Mouse (Mus musculus) forebrain, embryonic 15.5 days (tissue): ENCODE results near the gene 1190002N15Rik. TPM values are rescaled to one million over a fixed set of nuclear protein-coding genes. Genes with fewer than 3 reads are reported as not detected.

Source experiments
- ATAC-seq: fragments of 200-750 bp; cut with Nextera tagmentation; replicated peaks from 2 replicates; pipeline ENCODE4 v1.8.0; 2017; ENCODE audit warnings: mild to moderate bottlenecking, moderate TSS enrichment, moderate library complexity
- H3K27ac ChIP-seq: fragments of 300-500 bp; sonication (generic); replicated peaks from 2 replicates; pipeline ENCODE4 v1.5.1; 2015; ENCODE audit warnings: mild to moderate bottlenecking, inconsistent platforms
- H3K27me3 ChIP-seq: fragments of 300-500 bp; sonication (generic); 2 replicates; pipeline ENCODE4 v1.6.1; 2015; ENCODE audit warnings: inconsistent platforms
- H3K36me3 ChIP-seq: fragments of 300-500 bp; sonication (generic); 2 replicates; pipeline ENCODE4 v1.6.1; 2015; ENCODE audit warnings: mild to moderate bottlenecking, inconsistent platforms
- H3K4me1 ChIP-seq: fragments of 300-500 bp; sonication (generic); 2 replicates; pipeline ENCODE4 v1.6.1; 2015; ENCODE audit warnings: inconsistent platforms
- H3K4me2 ChIP-seq: fragments of 300-500 bp; sonication (generic); replicated peaks from 2 replicates; pipeline ENCODE4 v1.6.1; 2015; ENCODE audit warnings: mild to moderate bottlenecking, inconsistent platforms
- H3K4me3 ChIP-seq: fragments of 300-500 bp; sonication (generic); 2 replicates; pipeline ENCODE4 v1.5.1; 2015; ENCODE audit warnings: mild to moderate bottlenecking, inconsistent platforms
- H3K9ac ChIP-seq: fragments of 300-500 bp; sonication (generic); replicated peaks from 2 replicates; pipeline ENCODE4 v1.6.1; 2015; ENCODE audit warnings: mild to moderate bottlenecking, inconsistent platforms
- H3K9me3 ChIP-seq: fragments of 300-500 bp; sonication (generic); 2 replicates; pipeline ENCODE4 v1.6.1; 2016; ENCODE audit warnings: inconsistent platforms
- WGBS: fragments of 180-500 bp; shearing (Covaris S2); methylation state at CpG from one replicate; pipeline ENCODE4 v1.1.7; 2015; ENCODE audit warnings: mixed read lengths; 5-methylcytosine and 5-hydroxymethylcytosine counted together
- polyA plus RNA-seq: library from polyadenylated mRNA; unstranded; fragments of >200 nt; fragmentation: Nextera tagmentation; extraction: Ambion mirVana; gene quantifications from 2 replicates; pipeline ENCODE4 v1.2.1, GENCODE M21; 2015

Gene 1190002N15Rik
- polyA plus RNA-seq, 1 experiment from 2014 or later, result 8.3 TPM

- Histone ChIP-seq H3K27ac (no peak overlapping the region), H3K9me3 (no peaks in the 10 kb centered on the region), H3K27me3 (no peaks in the 10 kb centered on the region), H3K4me2 (no peak overlapping the region), H3K4me1 (peaks cover 27% of the 10 kb centered on the region), H3K36me3 (no peaks in the 10 kb centered on the region), H3K4me3 (no peak overlapping the region), H3K9ac (no peak overlapping the region)
- 57% methylated on average over 10 of the region's 10 CpGs for WGBS
- ATAC-seq, result no peak
These were observed 2.6 kb upstream of the 1190002N15Rik start for GRCm38 (mm10) chr9:94540343-94541095.

GRCm38 (mm10) chr9:94539346-94539865 lies 1.5 kb upstream of the 1190002N15Rik start:
- no peak overlapping the region for H3K27ac ChIP-seq
- H3K36me3 ChIP-seq, result no peaks in the 10 kb centered on the region
- H3K4me2 ChIP-seq, result peak overlapping the region; percentile 94
- WGBS, result 22% methylated on average over 8 of the region's 8 CpGs
- H3K27me3 ChIP-seq, result no peaks in the 10 kb centered on the region
- peak overlapping the region; percentile 94 for H3K4me3 ChIP-seq
- H3K9me3 ChIP-seq, result no peaks in the 10 kb centered on the region
- H3K4me1 ChIP-seq, result peaks cover 34% of the 10 kb centered on the region
- 0 out of 2 replicates have a peak overlapping the region, but pooled peaks have one; percentile 14 for H3K9ac ChIP-seq
- no peak for ATAC-seq

GRCm38 (mm10) chr9:94538823-94539143 lies 902 bp upstream of the 1190002N15Rik start:
- under 1% methylated on average over 22 of the region's 22 CpGs for WGBS
- peak overlapping the region; percentile 94 for H3K4me2 ChIP-seq
- peaks cover 40% of the 10 kb centered on the region for H3K4me1 ChIP-seq
- ATAC-seq, result no peak
- H3K27me3 ChIP-seq, result no peaks in the 10 kb centered on the region
- no peaks in the 10 kb centered on the region for H3K9me3 ChIP-seq
- no peaks in the 10 kb centered on the region for H3K36me3 ChIP-seq
- peak overlapping the region; percentile 94 for H3K4me3 ChIP-seq
- peak overlapping the region; percentile 59 for H3K9ac ChIP-seq
- peak overlapping the region; percentile 97 for H3K27ac ChIP-seq

- no peaks in the 10 kb centered on the region for H3K9me3 ChIP-seq
- WGBS, result under 1% methylated on average over 103 of the region's 103 CpGs
- peak overlapping the region; percentile 94 for H3K4me3 ChIP-seq
- H3K4me2 ChIP-seq, result peak overlapping the region; percentile 94
- peaks cover 50% of the 10 kb centered on the region for H3K4me1 ChIP-seq
- peak overlapping the region; percentile 97 for H3K27ac ChIP-seq
- H3K36me3 ChIP-seq, result no peaks in the 10 kb centered on the region
- H3K9ac ChIP-seq, result peak overlapping the region; percentile 59
- H3K27me3 ChIP-seq, result no peaks in the 10 kb centered on the region
- peak; percentile 72 for ATAC-seq
These were observed 597 bp downstream of the 1190002N15Rik start for GRCm38 (mm10) chr9:94537051-94537917.

GRCm38 (mm10) chr9:94536261-94536905 lies 1.5 kb downstream of the 1190002N15Rik start:
- peaks cover 50% of the 10 kb centered on the region for H3K4me1 ChIP-seq
- peak overlapping the region; percentile 97 for H3K27ac ChIP-seq
- H3K4me2 ChIP-seq, result peak overlapping the region; percentile 94
- H3K36me3 ChIP-seq, result no peaks in the 10 kb centered on the region
- peak overlapping the region; percentile 59 for H3K9ac ChIP-seq
- under 1% methylated on average over 15 of the region's 15 CpGs for WGBS
- H3K27me3 ChIP-seq, result no peaks in the 10 kb centered on the region
- peak overlapping the region; percentile 94 for H3K4me3 ChIP-seq
- no peaks in the 10 kb centered on the region for H3K9me3 ChIP-seq
- no peak for ATAC-seq

- no peaks in the 10 kb centered on the region for H3K9me3 ChIP-seq
- ATAC-seq, result no peak
- H3K27me3 ChIP-seq, result no peaks in the 10 kb centered on the region
- no peak overlapping the region for H3K9ac ChIP-seq
- no peak overlapping the region for H3K27ac ChIP-seq
- H3K36me3 ChIP-seq, result no peaks in the 10 kb centered on the region
- H3K4me2 ChIP-seq, result peak overlapping the region; percentile 94
- H3K4me3 ChIP-seq, result peak overlapping the region; percentile 94
- peaks cover 49% of the 10 kb centered on the region for H3K4me1 ChIP-seq
These were observed 3.1 kb downstream of the 1190002N15Rik start for GRCm38 (mm10) chr9:94534795-94535194.

- no peak overlapping the region for H3K27ac ChIP-seq
These were observed 3.7 kb downstream of the 1190002N15Rik start for GRCm38 (mm10) chr9:94534226-94534625.

GRCm38 (mm10) chr9:94533641-94534040 lies 4.2 kb downstream of the 1190002N15Rik start:
- Histone ChIP-seq H3K9ac (no peak overlapping the region), H3K4me3 (peak overlapping the region; percentile 16; the same call in 1 of the 2 replicates), H3K27me3 (no peaks in the 10 kb centered on the region), H3K4me1 (peaks cover 44% of the 10 kb centered on the region), H3K9me3 (no peaks in the 10 kb centered on the region), H3K36me3 (no peaks in the 10 kb centered on the region), H3K4me2 (peak overlapping the region; percentile 28), H3K27ac (no peak overlapping the region)
- no peak for ATAC-seq
- WGBS, result 24% methylated on average over 4 of the region's 4 CpGs

More at GRCm38 (mm10) chr9:94534226-94534625, 3.7 kb downstream of the 1190002N15Rik start:
- Histone ChIP-seq H3K9ac (0 out of 2 replicates have a peak overlapping the region, but pooled peaks have one; percentile 18), H3K27me3 (no peaks in the 10 kb centered on the region), H3K9me3 (no peaks in the 10 kb centered on the region), H3K4me2 (peak overlapping the region; percentile 28), H3K36me3 (no peaks in the 10 kb centered on the region), H3K4me3 (peak overlapping the region; percentile 16), H3K4me1 (peaks cover 46% of the 10 kb centered on the region)
- WGBS, result 64% methylated on average over 2 of the region's 2 CpGs
- no peak for ATAC-seq

GRCm38 (mm10) chr9:94529987-94530386 lies 7.9 kb downstream of the 1190002N15Rik start:
- Histone ChIP-seq H3K4me3 (no peak overlapping the region), H3K9me3 (no peaks in the 10 kb centered on the region), H3K36me3 (no peaks in the 10 kb centered on the region), H3K9ac (no peak overlapping the region), H3K27me3 (no peaks in the 10 kb centered on the region), H3K4me1 (peaks cover 37% of the 10 kb centered on the region), H3K27ac (no peak overlapping the region), H3K4me2 (no peak overlapping the region)
- no peak for ATAC-seq

- Histone ChIP-seq H3K9ac (no peak overlapping the region), H3K27ac (no peak overlapping the region), H3K9me3 (no peaks in the 10 kb centered on the region), H3K36me3 (no peaks in the 10 kb centered on the region), H3K4me1 (peaks cover 33% of the 10 kb centered on the region), H3K27me3 (no peaks in the 10 kb centered on the region), H3K4me3 (no peak overlapping the region), H3K4me2 (no peak overlapping the region)
- no peak for ATAC-seq
- WGBS, result 73% methylated on average over 1 of the region's 1 CpGs
These were observed 8.6 kb downstream of the 1190002N15Rik start for GRCm38 (mm10) chr9:94529146-94529746.

GRCm38 (mm10) chr9:94526473-94526872 lies 11.4 kb downstream of the 1190002N15Rik start:
- Histone ChIP-seq H3K27me3 (no peaks in the 10 kb centered on the region), H3K4me1 (peaks cover 19% of the 10 kb centered on the region), H3K4me2 (peak overlapping the region; percentile 17; the same call in 1 of the 2 replicates), H3K9ac (no peak overlapping the region), H3K4me3 (no peak overlapping the region), H3K27ac (peak overlapping the region; percentile 54; the same call in 1 of the 2 replicates), H3K36me3 (no peaks in the 10 kb centered on the region), H3K9me3 (no peaks in the 10 kb centered on the region)
- ATAC-seq, result peak; percentile 87
- WGBS, result 24% methylated on average over 7 of the region's 7 CpGs
